Mouse (Mus musculus): ENCODE measurements around the gene Rdx.

GRCm38 (mm10) chr9:52107161-52107560 is 60.2 kb downstream of the Rdx start:
- TF ChIP-seq POLR2A (IDR thresholded peaks at IDR 0.05; ENCODE audit: borderline replicate concordance, low read depth, low read length) (no peak), CTCF (IDR thresholded peaks at IDR 0.05; ENCODE audit: low read depth, low read length) (no peak)

Measured in bone marrow macrophage, adult 2 months (primary cell).